Mouse (Mus musculus): ENCODE data around the gene Cpne2.

The Cpne2 gene

GRCm38 (mm10) chr8:94532873-94533671 lies at the start of gene Cpne2:
Gene Cpne2, plus strand, starts transcription at chr8:94532990.
- DNase-seq (ENCODE audit: low read depth in 2 of 2, low spot score in 2 of 2), result peak; percentile 37 to 43

GRCm38 (mm10) chr8:94485288-94485687 lies 47.5 kb upstream of the Cpne2 start:
- no peak for DNase-seq (ENCODE audit: low read depth in 2 of 2, low spot score in 2 of 2)

- peak in 1 of 2 experiments; percentile 19 for DNase-seq (ENCODE audit: low read depth in 2 of 2, low spot score in 2 of 2)
These were observed 46.9 kb upstream of the Cpne2 start for GRCm38 (mm10) chr8:94485882-94486281.

DNA sequence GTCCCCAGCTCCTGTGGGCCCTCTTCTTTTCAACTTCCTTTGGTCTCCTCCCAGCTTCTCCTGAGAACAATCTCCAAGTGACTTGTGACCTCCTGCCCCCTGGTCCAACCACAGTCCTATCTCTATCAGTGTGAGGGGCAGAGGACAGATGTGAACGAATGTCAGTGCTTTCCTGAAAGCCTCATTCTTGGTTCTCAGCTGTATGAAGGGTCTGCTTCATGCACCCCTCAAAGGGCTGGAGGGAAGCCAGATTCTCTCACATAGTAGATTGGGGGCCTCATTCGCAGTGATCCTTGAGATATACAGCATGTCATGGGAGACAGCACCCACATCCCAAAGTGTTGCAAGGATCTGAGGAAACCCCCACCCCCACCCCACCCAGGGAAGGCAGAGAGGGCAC lies 44.8 kb upstream of the Cpne2 start:
- DNase-seq (ENCODE audit: low read depth in 2 of 2, low spot score in 2 of 2), result no peak

- DNase-seq (ENCODE audit: low read depth in 2 of 2, low spot score in 2 of 2), result no peak
These were observed 42.8 kb upstream of the Cpne2 start for GRCm38 (mm10) chr8:94489809-94490483.

DNA sequence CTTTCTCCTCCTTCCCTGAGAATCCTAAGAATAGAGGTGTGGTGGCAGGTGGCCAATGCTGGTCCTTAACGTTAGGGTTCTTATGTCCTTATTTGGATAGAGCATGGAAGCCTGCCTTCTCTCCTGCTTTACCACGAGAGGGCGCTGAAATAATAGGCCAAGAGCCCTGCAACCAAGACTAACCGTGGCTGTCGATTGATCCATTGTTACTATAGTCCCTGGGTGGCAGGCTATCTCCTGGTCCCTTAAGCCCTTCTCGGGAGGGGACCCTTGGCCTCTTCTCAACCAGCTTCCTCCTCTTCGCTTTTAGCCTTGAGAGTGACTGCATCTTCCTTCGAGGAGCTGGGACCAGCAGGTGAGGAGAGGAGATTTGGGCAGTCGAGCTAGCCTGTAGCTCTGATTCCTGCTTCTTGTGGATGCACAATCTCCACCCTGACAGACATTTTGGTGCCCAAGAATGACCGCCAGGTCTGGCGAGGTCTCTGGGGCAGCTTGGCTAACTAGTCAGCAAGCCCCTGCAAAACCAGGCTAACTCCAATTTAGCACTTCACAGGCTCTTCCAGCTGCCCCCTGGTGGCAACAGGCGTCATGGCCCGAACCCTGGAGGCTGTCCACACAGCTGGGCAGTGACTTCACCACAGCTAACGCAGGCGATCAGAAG lies 40.6 kb upstream of the Cpne2 start:
- peak; percentile 44 to 52 for DNase-seq (ENCODE audit: low read depth in 2 of 2, low spot score in 2 of 2)

- no peak for DNase-seq (ENCODE audit: low read depth in 2 of 2, low spot score in 2 of 2)
These were observed 39.5 kb upstream of the Cpne2 start for GRCm38 (mm10) chr8:94493240-94493639.

DNA sequence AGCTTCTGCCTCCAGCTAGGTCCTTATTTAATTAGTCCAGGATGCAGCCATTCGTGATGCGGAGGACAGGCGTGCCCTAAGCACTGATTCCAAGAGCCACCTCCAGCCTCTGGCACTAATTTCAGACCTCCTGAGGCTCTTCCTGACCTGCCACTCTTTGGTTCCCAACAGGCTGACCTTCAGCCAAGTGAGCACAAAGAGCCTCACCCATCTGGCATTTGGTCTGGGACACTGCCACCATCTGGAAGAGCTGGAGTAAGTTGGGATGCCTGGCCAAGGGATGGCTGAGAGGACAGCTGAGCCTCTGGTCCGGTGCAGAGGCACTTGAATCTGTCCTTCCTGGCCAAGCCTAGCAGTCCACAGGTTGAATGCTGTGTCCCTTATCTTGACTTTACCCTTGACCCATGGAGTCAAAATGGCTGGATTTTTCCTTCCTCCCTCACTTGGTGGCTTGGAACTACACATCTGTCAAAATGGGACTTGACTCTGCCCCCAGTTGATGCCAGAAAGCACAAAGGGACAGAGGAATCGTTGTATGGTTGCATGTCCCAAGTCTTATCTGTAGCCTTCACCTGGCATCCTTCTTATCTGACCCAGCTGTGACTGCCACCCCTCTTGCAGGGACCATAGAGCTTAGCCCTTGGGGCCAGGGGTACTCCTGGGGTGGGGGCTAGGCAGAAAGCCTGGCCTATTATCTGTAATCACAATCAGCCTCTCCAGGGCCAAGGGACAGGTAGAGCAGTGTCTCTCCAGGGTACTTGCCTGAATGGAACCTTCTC lies 17.2 kb upstream of the Cpne2 start:
- no peak for DNase-seq (ENCODE audit: low read depth in 2 of 2, low spot score in 2 of 2)

- no peak for DNase-seq (ENCODE audit: low read depth in 2 of 2, low spot score in 2 of 2)
These were observed 16.6 kb upstream of the Cpne2 start for GRCm38 (mm10) chr8:94516209-94516593.

DNA sequence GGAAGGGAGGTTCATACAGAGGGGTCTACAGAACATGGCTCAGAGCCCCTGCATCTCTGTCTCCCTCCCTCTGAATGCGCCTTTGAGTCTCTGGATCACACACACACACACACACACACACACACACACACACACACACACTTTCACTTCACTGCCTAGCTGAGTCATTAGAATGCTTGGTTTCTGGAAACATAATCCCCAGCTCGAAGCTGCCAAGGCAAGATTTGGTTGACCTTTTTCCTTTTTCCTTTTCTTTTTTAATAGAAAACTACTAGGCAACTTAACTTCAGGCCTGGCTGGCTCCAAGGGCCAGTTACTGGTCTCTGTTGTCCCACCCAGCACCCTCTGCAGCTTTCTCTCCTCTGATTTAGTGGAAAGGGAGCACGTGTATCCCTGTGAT lies 16.0 kb upstream of the Cpne2 start:
- DNase-seq (ENCODE audit: low read depth in 2 of 2, low spot score in 2 of 2), result no peak

DNA sequence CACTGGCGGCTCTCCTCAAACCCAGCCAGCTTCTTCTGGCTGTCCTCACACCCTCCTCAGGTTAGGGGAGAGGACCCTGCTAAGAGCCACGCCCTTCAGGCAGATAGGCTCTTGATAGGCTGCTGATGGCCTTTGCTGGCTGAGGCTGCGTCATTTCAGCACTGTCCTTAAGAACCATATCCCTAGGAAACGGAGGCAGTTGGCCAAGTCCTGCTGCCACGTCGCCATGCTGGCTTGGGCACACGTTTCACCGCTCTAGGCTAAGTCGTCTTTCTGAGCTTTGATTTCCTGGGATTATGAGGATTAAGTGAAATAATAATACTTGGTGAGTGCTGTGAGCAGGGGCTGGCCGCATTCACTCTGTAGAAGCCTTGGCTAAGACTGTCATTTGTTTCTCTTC lies 14.5 kb upstream of the Cpne2 start:
- DNase-seq (ENCODE audit: low read depth in 2 of 2, low spot score in 2 of 2), result no peak

GRCm38 (mm10) chr8:94519021-94519420 lies 13.8 kb upstream of the Cpne2 start:
- no peak for DNase-seq (ENCODE audit: low read depth in 2 of 2, low spot score in 2 of 2)

GRCm38 (mm10) chr8:94521481-94521880 lies 11.3 kb upstream of the Cpne2 start:
- DNase-seq (ENCODE audit: low read depth in 2 of 2, low spot score in 2 of 2), result no peak

DNA sequence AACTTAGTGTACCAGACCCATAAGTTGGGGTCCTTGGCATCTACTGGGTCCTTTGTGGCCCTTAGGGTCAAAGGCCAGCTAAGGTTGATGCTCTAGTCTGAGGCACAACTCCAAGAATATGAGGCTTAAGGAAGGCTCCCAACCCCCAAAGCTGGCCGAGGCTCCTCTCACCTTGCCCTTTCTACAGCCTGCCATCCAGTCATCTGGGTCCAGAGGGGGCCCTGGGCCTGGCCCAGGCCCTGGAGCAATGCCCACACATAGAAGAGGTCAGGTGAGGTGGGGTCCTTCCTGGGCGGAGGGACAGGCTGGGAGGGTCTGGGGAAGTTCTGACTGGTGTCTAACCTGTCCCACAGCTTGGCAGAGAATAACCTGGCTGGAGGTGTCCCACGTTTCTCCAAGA lies 10.3 kb upstream of the Cpne2 start:
- DNase-seq (ENCODE audit: low read depth in 2 of 2, low spot score in 2 of 2), result no peak

DNA sequence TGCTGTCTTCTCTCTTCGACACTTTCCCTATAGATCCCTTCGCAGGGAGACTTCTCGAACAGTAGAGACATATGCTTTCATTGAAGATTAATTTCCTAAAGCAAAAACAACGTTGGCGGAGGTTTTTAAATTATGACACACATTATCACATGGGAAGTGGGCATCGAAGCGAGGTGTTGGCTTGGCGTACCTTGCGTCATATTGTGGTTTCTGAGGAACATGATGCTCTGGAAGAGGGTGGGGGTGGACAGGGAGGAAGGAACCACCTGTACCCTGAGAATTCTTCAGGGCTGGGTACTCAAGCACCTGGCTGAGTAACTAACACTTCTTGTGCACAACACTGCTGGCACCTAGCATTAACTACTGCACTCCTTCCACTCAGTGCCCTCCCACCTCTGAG lies 8.2 kb upstream of the Cpne2 start:
- DNase-seq (ENCODE audit: low read depth in 2 of 2, low spot score in 2 of 2), result no peak

DNA sequence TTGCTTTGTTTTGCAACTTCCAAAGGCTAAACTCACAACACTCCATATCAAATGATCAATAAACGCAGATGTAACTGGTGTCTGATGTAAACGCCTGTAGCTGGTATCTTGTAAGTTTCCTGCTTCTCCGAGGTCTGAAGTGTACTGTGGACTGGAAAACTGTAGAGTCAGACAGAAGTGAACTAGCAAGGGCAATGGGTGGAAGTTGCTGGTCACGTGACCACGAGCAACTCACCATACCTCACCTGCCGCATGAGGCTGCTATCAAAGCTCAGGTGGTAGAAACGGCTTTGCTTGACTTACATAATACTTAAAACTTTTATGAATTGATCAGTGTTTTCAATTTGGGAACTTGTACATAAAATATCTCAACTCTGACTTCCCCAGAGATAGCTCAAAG lies 5.6 kb upstream of the Cpne2 start:
- no peak for DNase-seq (ENCODE audit: low read depth in 2 of 2, low spot score in 2 of 2)

- peak; percentile 31 to 51 for DNase-seq (ENCODE audit: low read depth in 2 of 2, low spot score in 2 of 2)
These were observed 4.5 kb upstream of the Cpne2 start for GRCm38 (mm10) chr8:94528245-94528644.

GRCm38 (mm10) chr8:94529875-94530274 lies 2.9 kb upstream of the Cpne2 start:
- no peak for DNase-seq (ENCODE audit: low read depth in 2 of 2, low spot score in 2 of 2)

GRCm38 (mm10) chr8:94530643-94531042 lies 2.1 kb upstream of the Cpne2 start:
- DNase-seq (ENCODE audit: low read depth in 2 of 2, low spot score in 2 of 2), result no peak

DNA sequence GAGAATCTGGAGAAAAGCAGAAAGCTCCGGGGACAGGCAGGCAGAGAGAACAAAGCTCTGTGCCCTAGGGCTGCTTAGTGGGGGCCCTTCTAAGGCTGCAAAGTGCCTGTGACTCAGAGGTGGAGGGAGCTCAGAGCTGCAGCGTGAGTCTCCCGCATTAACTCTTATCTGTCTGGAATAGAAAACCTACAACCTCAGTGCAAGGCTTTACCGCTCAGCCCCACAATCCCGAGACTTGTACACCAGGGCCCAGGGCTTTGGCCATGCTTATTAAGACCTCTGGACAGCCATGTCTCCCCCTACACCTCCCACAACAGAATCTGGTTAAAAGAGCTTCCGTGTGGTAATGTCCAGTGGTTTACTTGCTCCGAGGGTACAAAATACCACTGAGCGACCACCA lies 790 bp upstream of the Cpne2 start:
- DNase-seq (ENCODE audit: low read depth in 2 of 2, low spot score in 2 of 2), result no peak

DNA sequence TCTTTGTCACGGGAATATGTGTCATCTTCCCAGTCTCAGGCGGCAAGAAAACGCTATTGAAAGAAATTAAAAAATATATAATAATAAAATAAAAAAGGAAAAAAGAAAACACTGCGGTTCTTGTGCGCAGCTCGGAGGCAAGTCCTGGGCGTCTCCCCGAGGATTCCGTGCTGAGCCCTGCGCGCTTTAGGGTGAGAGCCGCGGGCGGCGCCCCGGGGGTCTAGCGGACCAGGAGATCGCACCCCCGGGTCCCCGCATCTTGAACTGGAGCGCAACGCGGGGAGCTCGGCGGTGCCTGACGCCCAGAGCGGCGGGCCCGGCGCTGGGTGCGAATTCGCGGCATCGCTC lies 291 bp upstream of the Cpne2 start:
- no peak for DNase-seq (ENCODE audit: low read depth in 2 of 2, low spot score in 2 of 2)

- no peak for DNase-seq (ENCODE audit: low read depth in 2 of 2, low spot score in 2 of 2)
These were observed 1.8 kb downstream of the Cpne2 start for GRCm38 (mm10) chr8:94534612-94535011.
